Mouse (Mus musculus) megakaryocyte, embryonic 14.5 days (primary cell): ENCODE measurements around the gene 4930470P17Rik. TPM values are rescaled to one million over a fixed set of nuclear protein-coding genes. Genes with fewer than 3 reads are reported as not detected.

Experiments
- H3K27me3 ChIP-seq: replicated peaks from 2 replicates; pipeline ENCODE3; 2012; ENCODE audit warnings: inconsistent platforms
- H3K36me3 ChIP-seq: replicated peaks from 2 replicates; pipeline ENCODE3; 2012; ENCODE audit warnings: low read length, inconsistent platforms, mixed read lengths
- H3K4me1 ChIP-seq: 2 replicates; pipeline ENCODE4 v1.6.1; 2012; ENCODE audit warnings: inconsistent platforms
- H3K4me3 ChIP-seq: replicated peaks from 2 replicates; pipeline ENCODE3; 2012; ENCODE audit warnings: moderate library complexity, mild to moderate bottlenecking, inconsistent platforms
- H3K9me3 ChIP-seq: 2 replicates; pipeline ENCODE4 v1.6.1; 2012; ENCODE audit warnings: inconsistent platforms
- FLI1 ChIP-seq: IDR thresholded peaks from 2 replicates; pipeline ENCODE4 v1.6.1; 2012; ENCODE audit warnings: low read length, inconsistent platforms, mixed read lengths
- GATA1 ChIP-seq: IDR thresholded peaks from 3 replicates; pipeline ENCODE4 v1.6.1; 2012; ENCODE audit warnings: mixed read lengths, low read length, inconsistent platforms, borderline replicate concordance
- polyA plus RNA-seq: library from polyadenylated mRNA; stranded (reverse); fragments of >175 nt; gene quantifications from 2 replicates; pipeline ENCODE4 v1.2.3, GENCODE M21; 2012; ENCODE audit warnings: low replicate concordance; ENCODE audit not compliant: insufficient read depth

Gene 4930470P17Rik
- polyA plus RNA-seq, 1 experiment: not detected

- H3K9me3 ChIP-seq: peaks cover 14% of the 10 kb centered on the region
- H3K4me3 ChIP-seq: no peak overlapping the region
- TF ChIP-seq GATA1 (no peak), FLI1 (no peak)
- peaks cover 3% of the 10 kb centered on the region for H3K27me3 ChIP-seq
- no peaks in the 10 kb centered on the region for H3K36me3 ChIP-seq
- peaks cover 4% of the 10 kb centered on the region; the same call in 1 of the 2 replicates for H3K4me1 ChIP-seq
Measured at GRCm38 (mm10) chr2:170588369-170588900, 13.4 kb downstream of the 4930470P17Rik start.

GRCm38 (mm10) chr2:170584678-170585077 lies 17.1 kb downstream of the 4930470P17Rik start:
- peaks cover 3% of the 10 kb centered on the region for H3K27me3 ChIP-seq
- H3K4me3 ChIP-seq: peak overlapping the region; percentile 87
- peaks cover 27% of the 10 kb centered on the region for H3K9me3 ChIP-seq
- peaks cover 4% of the 10 kb centered on the region; the same call in 1 of the 2 replicates for H3K4me1 ChIP-seq
- H3K36me3 ChIP-seq: no peaks in the 10 kb centered on the region
- TF ChIP-seq GATA1: no peak
- no peak for TF ChIP-seq FLI1

GRCm38 (mm10) chr2:170579551-170579950 lies 22.3 kb downstream of the 4930470P17Rik start:
- H3K9me3 ChIP-seq: peaks cover 55% of the 10 kb centered on the region
- H3K4me1 ChIP-seq: peaks cover 3% of the 10 kb centered on the region; the same call in 1 of the 2 replicates

GRCm38 (mm10) chr2:170578588-170578987 lies 23.2 kb downstream of the 4930470P17Rik start:
- 0 out of 2 replicates have a peak, but pooled peaks cover 2% of the 10 kb centered on the region for H3K4me1 ChIP-seq
- H3K4me3 ChIP-seq: no peak overlapping the region
- H3K27me3 ChIP-seq: no peaks in the 10 kb centered on the region
- H3K36me3 ChIP-seq: no peaks in the 10 kb centered on the region
- no peak for TF ChIP-seq GATA1
- TF ChIP-seq FLI1: no peak
- peaks cover 48% of the 10 kb centered on the region for H3K9me3 ChIP-seq

More at GRCm38 (mm10) chr2:170579551-170579950, 22.3 kb downstream of the 4930470P17Rik start:
- Histone ChIP-seq H3K27me3 (peaks cover under 1% of the 10 kb centered on the region), H3K36me3 (no peaks in the 10 kb centered on the region), H3K4me3 (no peak overlapping the region)
- TF ChIP-seq FLI1: no peak
- no peak for TF ChIP-seq GATA1

GRCm38 (mm10) chr2:170577502-170577901 lies 24.3 kb downstream of the 4930470P17Rik start:
- no peaks in the 10 kb centered on the region for H3K36me3 ChIP-seq
- 0 out of 2 replicates have a peak, but pooled peaks cover 2% of the 10 kb centered on the region for H3K4me1 ChIP-seq
- H3K9me3 ChIP-seq: peaks cover 43% of the 10 kb centered on the region
- no peak overlapping the region for H3K4me3 ChIP-seq
- H3K27me3 ChIP-seq: no peaks in the 10 kb centered on the region
- TF ChIP-seq GATA1 (no peak), FLI1 (no peak)

GRCm38 (mm10) chr2:170576077-170576476 lies 25.7 kb downstream of the 4930470P17Rik start:
- Histone ChIP-seq H3K9me3 (peaks cover 43% of the 10 kb centered on the region), H3K27me3 (no peaks in the 10 kb centered on the region), H3K4me3 (no peak overlapping the region), H3K4me1 (0 out of 2 replicates have a peak, but pooled peaks cover 2% of the 10 kb centered on the region), H3K36me3 (no peaks in the 10 kb centered on the region)
- TF ChIP-seq GATA1: no peak
- TF ChIP-seq FLI1: no peak

- TF ChIP-seq GATA1 (no peak), FLI1 (no peak)
- no peaks in the 10 kb centered on the region for H3K4me1 ChIP-seq
- H3K36me3 ChIP-seq: no peaks in the 10 kb centered on the region
- H3K27me3 ChIP-seq: no peaks in the 10 kb centered on the region
- no peak overlapping the region for H3K4me3 ChIP-seq
- peaks cover 19% of the 10 kb centered on the region; the same call in 1 of the 2 replicates for H3K9me3 ChIP-seq
Measured at GRCm38 (mm10) chr2:170564995-170565394, 36.8 kb downstream of the 4930470P17Rik start.

GRCm38 (mm10) chr2:170563956-170564855 lies 37.6 kb downstream of the 4930470P17Rik start:
- TF ChIP-seq FLI1 (no peak), GATA1 (no peak)
- Histone ChIP-seq H3K4me3 (no peak overlapping the region), H3K36me3 (no peaks in the 10 kb centered on the region), H3K4me1 (no peaks in the 10 kb centered on the region), H3K9me3 (peaks cover 20% of the 10 kb centered on the region; the same call in 1 of the 2 replicates), H3K27me3 (no peaks in the 10 kb centered on the region)

- TF ChIP-seq GATA1 (no peak), FLI1 (no peak)
- no peaks in the 10 kb centered on the region for H3K27me3 ChIP-seq
- no peaks in the 10 kb centered on the region for H3K9me3 ChIP-seq
- no peak overlapping the region for H3K4me3 ChIP-seq
- peaks cover 3% of the 10 kb centered on the region; the same call in 1 of the 2 replicates for H3K4me1 ChIP-seq
- no peaks in the 10 kb centered on the region for H3K36me3 ChIP-seq
Measured at GRCm38 (mm10) chr2:170552088-170552487, 49.7 kb downstream of the 4930470P17Rik start.

- TF ChIP-seq FLI1 (no peak), GATA1 (no peak)
- Histone ChIP-seq H3K36me3 (no peaks in the 10 kb centered on the region), H3K27me3 (no peaks in the 10 kb centered on the region), H3K4me3 (no peak overlapping the region), H3K4me1 (peaks cover 7% of the 10 kb centered on the region), H3K9me3 (peaks cover 4% of the 10 kb centered on the region; the same call in 1 of the 2 replicates)
Measured at GRCm38 (mm10) chr2:170550240-170550639, 51.6 kb downstream of the 4930470P17Rik start.
